Mouse (Mus musculus): Measurements from ENCODE around the gene Cyp8b1. TPM values are rescaled to one million over a fixed set of nuclear protein-coding genes. Genes with fewer than 3 reads are reported as not detected.

The Cyp8b1 gene
- total RNA-seq, 1 experiment: not detected

- Histone ChIP-seq H3K27ac (ENCODE audit: insufficient read depth, low read depth, low read length, poor library complexity, severe bottlenecking) (no peak overlapping the region), H3K4me3 (ENCODE audit: insufficient read depth in 1 of 2, low read depth in 1 of 2, low read length in 2 of 2, poor library complexity in 1 of 2, severe bottlenecking in 1 of 2) (no peak overlapping the region), H3K4me1 (ENCODE audit: control insufficient read depth in 2 of 2, insufficient read depth in 2 of 2, low read length in 2 of 2, poor library complexity in 1 of 2) (peaks cover 0 to 2% of the 10 kb centered on the region in 2 experiments; a peak in 1 of 4 replicates), H3K9ac (ENCODE audit: insufficient read depth, low read depth, low read length, poor library complexity, severe bottlenecking) (no peak overlapping the region), H3K9me3 (ENCODE audit: control insufficient read depth, insufficient read depth, low read depth, low read length) (no peaks in the 10 kb centered on the region), H3K36me3 (ENCODE audit: control insufficient read depth, insufficient read depth, low read length, poor library complexity, severe bottlenecking) (no peaks in the 10 kb centered on the region)
- in situ Hi-C loops (cut with MboI; ENCODE audit: low sequenced_read_pairs in 2 of 2, unreplicated experiment in 2 of 2): no loop called here
- TF ChIP-seq CHD2 (IDR thresholded peaks at IDR 0.05; ENCODE audit: low read depth, low read length) (no peak), MAFK (IDR thresholded peaks at IDR 0.05; ENCODE audit: insufficient read depth, low read depth, low read length) (no peak), ZNF384 (IDR thresholded peaks at IDR 0.05; ENCODE audit: low read depth, low read length) (no peak), ZC3H11A (IDR thresholded peaks at IDR 0.05; ENCODE audit: borderline replicate concordance, low read depth, low read length) (no peak), HCFC1 (IDR thresholded peaks at IDR 0.05; ENCODE audit: borderline replicate concordance, insufficient read depth, low read length) (no peak)
- no peak for DNase-seq (ENCODE audit: low read depth, low spot score)
Measured at GRCm38 (mm10) chr9:121903476-121904305, 12.4 kb downstream of the Cyp8b1 start.

- no peak overlapping the region for H3K27ac ChIP-seq (ENCODE audit: insufficient read depth, low read depth, low read length, poor library complexity, severe bottlenecking)
- no peaks in the 10 kb centered on the region for H3K36me3 ChIP-seq (ENCODE audit: control insufficient read depth, insufficient read depth, low read length, poor library complexity, severe bottlenecking)
- no peak overlapping the region for H3K4me3 ChIP-seq (ENCODE audit: insufficient read depth in 1 of 2, low read depth in 1 of 2, low read length in 2 of 2, poor library complexity in 1 of 2, severe bottlenecking in 1 of 2)
- no peaks in the 10 kb centered on the region for H3K9me3 ChIP-seq (ENCODE audit: control insufficient read depth, insufficient read depth, low read depth, low read length)
- no peak for DNase-seq (ENCODE audit: low read depth, low spot score)
- no peak overlapping the region for H3K9ac ChIP-seq (ENCODE audit: insufficient read depth, low read depth, low read length, poor library complexity, severe bottlenecking)
- no peak for TF ChIP-seq ZC3H11A (IDR thresholded peaks at IDR 0.05; ENCODE audit: borderline replicate concordance, low read depth, low read length)
- TF ChIP-seq ZNF384 (IDR thresholded peaks at IDR 0.05; ENCODE audit: low read depth, low read length): no peak
- no peak for TF ChIP-seq HCFC1 (IDR thresholded peaks at IDR 0.05; ENCODE audit: borderline replicate concordance, insufficient read depth, low read length)
- TF ChIP-seq CHD2 (IDR thresholded peaks at IDR 0.05; ENCODE audit: low read depth, low read length): no peak
- no peak for TF ChIP-seq MAFK (IDR thresholded peaks at IDR 0.05; ENCODE audit: insufficient read depth, low read depth, low read length)
- no peaks in the 10 kb centered on the region for H3K4me1 ChIP-seq (ENCODE audit: control insufficient read depth in 2 of 2, insufficient read depth in 2 of 2, low read length in 2 of 2, poor library complexity in 1 of 2)
- in situ Hi-C loops (cut with MboI; ENCODE audit: low sequenced_read_pairs in 2 of 2, unreplicated experiment in 2 of 2): no loop called here
Measured at GRCm38 (mm10) chr9:121901710-121902700, 14.1 kb downstream of the Cyp8b1 start.

- in situ Hi-C loops (cut with MboI; ENCODE audit: low sequenced_read_pairs in 2 of 2, unreplicated experiment in 2 of 2): no loop called here
- H3K36me3 ChIP-seq (ENCODE audit: control insufficient read depth, insufficient read depth, low read length, poor library complexity, severe bottlenecking): no peaks in the 10 kb centered on the region
Measured at GRCm38 (mm10) chr9:121900282-121900855, 15.7 kb downstream of the Cyp8b1 start.

GRCm38 (mm10) chr9:121899306-121899705 is 16.8 kb downstream of the Cyp8b1 start:
- TF ChIP-seq CHD2 (IDR thresholded peaks at IDR 0.05; ENCODE audit: low read depth, low read length) (no peak), ZNF384 (IDR thresholded peaks at IDR 0.05; ENCODE audit: low read depth, low read length) (no peak), MAFK (IDR thresholded peaks at IDR 0.05; ENCODE audit: insufficient read depth, low read depth, low read length) (no peak), HCFC1 (IDR thresholded peaks at IDR 0.05; ENCODE audit: borderline replicate concordance, insufficient read depth, low read length) (no peak), ZC3H11A (IDR thresholded peaks at IDR 0.05; ENCODE audit: borderline replicate concordance, low read depth, low read length) (no peak)
- Histone ChIP-seq H3K36me3 (ENCODE audit: control insufficient read depth, insufficient read depth, low read length, poor library complexity, severe bottlenecking) (no peaks in the 10 kb centered on the region), H3K4me1 (ENCODE audit: control insufficient read depth in 2 of 2, insufficient read depth in 2 of 2, low read length in 2 of 2, poor library complexity in 1 of 2) (no peaks in the 10 kb centered on the region), H3K9ac (ENCODE audit: insufficient read depth, low read depth, low read length, poor library complexity, severe bottlenecking) (no peak overlapping the region), H3K9me3 (ENCODE audit: control insufficient read depth, insufficient read depth, low read depth, low read length) (no peaks in the 10 kb centered on the region), H3K27ac (ENCODE audit: insufficient read depth, low read depth, low read length, poor library complexity, severe bottlenecking) (no peak overlapping the region), H3K4me3 (ENCODE audit: insufficient read depth in 1 of 2, low read depth in 1 of 2, low read length in 2 of 2, poor library complexity in 1 of 2, severe bottlenecking in 1 of 2) (no peak overlapping the region)
- DNase-seq (ENCODE audit: low read depth, low spot score): no peak
- in situ Hi-C loops (cut with MboI; ENCODE audit: low sequenced_read_pairs in 2 of 2, unreplicated experiment in 2 of 2): no loop called here

More at GRCm38 (mm10) chr9:121900282-121900855, 15.7 kb downstream of the Cyp8b1 start:
- no peak for DNase-seq (ENCODE audit: low read depth, low spot score)
- no peak overlapping the region for H3K4me3 ChIP-seq (ENCODE audit: insufficient read depth in 1 of 2, low read depth in 1 of 2, low read length in 2 of 2, poor library complexity in 1 of 2, severe bottlenecking in 1 of 2)
- no peak overlapping the region for H3K27ac ChIP-seq (ENCODE audit: insufficient read depth, low read depth, low read length, poor library complexity, severe bottlenecking)
- no peak overlapping the region for H3K9ac ChIP-seq (ENCODE audit: insufficient read depth, low read depth, low read length, poor library complexity, severe bottlenecking)
- TF ChIP-seq CHD2 (IDR thresholded peaks at IDR 0.05; ENCODE audit: low read depth, low read length): no peak
- no peak for TF ChIP-seq ZC3H11A (IDR thresholded peaks at IDR 0.05; ENCODE audit: borderline replicate concordance, low read depth, low read length)
- no peak for TF ChIP-seq MAFK (IDR thresholded peaks at IDR 0.05; ENCODE audit: insufficient read depth, low read depth, low read length)
- no peak for TF ChIP-seq HCFC1 (IDR thresholded peaks at IDR 0.05; ENCODE audit: borderline replicate concordance, insufficient read depth, low read length)
- TF ChIP-seq ZNF384 (IDR thresholded peaks at IDR 0.05; ENCODE audit: low read depth, low read length): no peak
- no peaks in the 10 kb centered on the region for H3K9me3 ChIP-seq (ENCODE audit: control insufficient read depth, insufficient read depth, low read depth, low read length)
- H3K4me1 ChIP-seq (ENCODE audit: control insufficient read depth in 2 of 2, insufficient read depth in 2 of 2, low read length in 2 of 2, poor library complexity in 1 of 2): no peaks in the 10 kb centered on the region

Measured in ES-E14 (cell line).